Mouse (Mus musculus) forebrain, embryonic 15.5 days (tissue): ENCODE measurements around the gene A1bg. TPM values are rescaled to one million over a fixed set of nuclear protein-coding genes. Genes with fewer than 3 reads are reported as not detected.

Source experiments
- ATAC-seq: fragments of 200-750 bp; cut with Nextera tagmentation; replicated peaks from 2 replicates; pipeline ENCODE4 v1.8.0; 2017; ENCODE audit warnings: mild to moderate bottlenecking, moderate TSS enrichment, moderate library complexity
- H3K27ac ChIP-seq: fragments of 300-500 bp; sonication (generic); replicated peaks from 2 replicates; pipeline ENCODE4 v1.5.1; 2015; ENCODE audit warnings: mild to moderate bottlenecking, inconsistent platforms
- H3K27me3 ChIP-seq: fragments of 300-500 bp; sonication (generic); 2 replicates; pipeline ENCODE4 v1.6.1; 2015; ENCODE audit warnings: inconsistent platforms
- H3K36me3 ChIP-seq: fragments of 300-500 bp; sonication (generic); 2 replicates; pipeline ENCODE4 v1.6.1; 2015; ENCODE audit warnings: mild to moderate bottlenecking, inconsistent platforms
- H3K4me1 ChIP-seq: fragments of 300-500 bp; sonication (generic); 2 replicates; pipeline ENCODE4 v1.6.1; 2015; ENCODE audit warnings: inconsistent platforms
- H3K4me2 ChIP-seq: fragments of 300-500 bp; sonication (generic); replicated peaks from 2 replicates; pipeline ENCODE4 v1.6.1; 2015; ENCODE audit warnings: mild to moderate bottlenecking, inconsistent platforms
- H3K4me3 ChIP-seq: fragments of 300-500 bp; sonication (generic); 2 replicates; pipeline ENCODE4 v1.5.1; 2015; ENCODE audit warnings: mild to moderate bottlenecking, inconsistent platforms
- H3K9ac ChIP-seq: fragments of 300-500 bp; sonication (generic); replicated peaks from 2 replicates; pipeline ENCODE4 v1.6.1; 2015; ENCODE audit warnings: mild to moderate bottlenecking, inconsistent platforms
- H3K9me3 ChIP-seq: fragments of 300-500 bp; sonication (generic); 2 replicates; pipeline ENCODE4 v1.6.1; 2016; ENCODE audit warnings: inconsistent platforms
- WGBS: fragments of 180-500 bp; shearing (Covaris S2); methylation state at CpG from one replicate; pipeline ENCODE4 v1.1.7; 2015; ENCODE audit warnings: mixed read lengths; 5-methylcytosine and 5-hydroxymethylcytosine counted together
- polyA plus RNA-seq: library from polyadenylated mRNA; unstranded; fragments of >200 nt; fragmentation: Nextera tagmentation; extraction: Ambion mirVana; gene quantifications from 2 replicates; pipeline ENCODE4 v1.2.1, GENCODE M21; 2015

Gene A1bg
- not detected in 2 replicates for polyA plus RNA-seq

DNA sequence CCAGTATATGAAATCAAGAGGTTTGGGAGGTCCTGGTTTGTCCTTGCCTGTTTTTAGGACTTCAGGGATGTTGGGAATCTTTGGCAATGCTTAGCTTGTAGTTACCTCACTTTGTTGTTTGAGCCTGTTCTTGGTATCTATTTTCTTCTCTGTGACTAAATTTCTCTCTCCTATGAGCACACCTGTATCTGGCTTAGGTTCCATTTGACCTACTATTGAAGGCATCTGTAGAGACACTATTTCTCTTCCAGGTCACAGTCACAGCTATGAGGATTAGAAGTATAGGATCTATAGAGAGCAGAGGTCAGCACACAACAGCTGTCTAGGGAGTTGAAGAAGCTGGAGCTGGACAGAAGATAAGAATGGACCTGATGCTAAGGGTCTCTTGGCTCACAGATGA lies at the start of gene A1bg:
Gene A1bg, minus strand, starts transcription at position 101 of the 400 bp plus-strand sequence.
- no peak within 1 kb of the TSS for H3K4me2 ChIP-seq
- H3K4me3 ChIP-seq = no peak within 1 kb of the TSS
- no peaks in the 10 kb centered on the region for H3K36me3 ChIP-seq
- no peaks in the 10 kb centered on the region for H3K27me3 ChIP-seq
- no peak within 1 kb of the TSS for H3K27ac ChIP-seq
- H3K9me3 ChIP-seq = no peaks in the 10 kb centered on the region
- H3K4me1 ChIP-seq = no peaks in the 10 kb centered on the region
- ATAC-seq = no peak
- no peak within 1 kb of the TSS for H3K9ac ChIP-seq

DNA sequence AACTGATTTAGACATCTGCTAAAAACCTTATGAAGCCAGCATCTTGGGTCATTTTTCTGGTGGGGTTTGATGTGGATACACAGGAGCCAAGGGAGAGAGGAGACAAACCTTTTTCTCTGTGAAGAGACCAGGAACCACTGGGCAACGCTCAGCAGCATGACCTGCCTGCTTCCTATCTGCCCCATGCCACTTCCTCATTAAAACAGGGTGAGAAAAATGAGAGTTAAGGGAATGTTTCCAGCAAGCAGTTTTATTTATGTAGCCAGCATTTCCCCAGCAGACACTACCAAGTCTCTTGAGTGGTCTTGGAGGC lies 45.7 kb upstream of the A1bg start:
- Histone ChIP-seq H3K27ac (peak overlapping the region; percentile 51; the same call in 1 of the 2 replicates), H3K4me3 (no peak overlapping the region), H3K4me2 (no peak overlapping the region), H3K9ac (no peak overlapping the region), H3K27me3 (no peaks in the 10 kb centered on the region), H3K4me1 (peaks cover 11% of the 10 kb centered on the region), H3K9me3 (no peaks in the 10 kb centered on the region), H3K36me3 (no peaks in the 10 kb centered on the region)
- ATAC-seq = no peak; the same call in 1 of the 2 replicates
- WGBS = 0% methylated on average over 1 of the region's 1 CpGs

DNA sequence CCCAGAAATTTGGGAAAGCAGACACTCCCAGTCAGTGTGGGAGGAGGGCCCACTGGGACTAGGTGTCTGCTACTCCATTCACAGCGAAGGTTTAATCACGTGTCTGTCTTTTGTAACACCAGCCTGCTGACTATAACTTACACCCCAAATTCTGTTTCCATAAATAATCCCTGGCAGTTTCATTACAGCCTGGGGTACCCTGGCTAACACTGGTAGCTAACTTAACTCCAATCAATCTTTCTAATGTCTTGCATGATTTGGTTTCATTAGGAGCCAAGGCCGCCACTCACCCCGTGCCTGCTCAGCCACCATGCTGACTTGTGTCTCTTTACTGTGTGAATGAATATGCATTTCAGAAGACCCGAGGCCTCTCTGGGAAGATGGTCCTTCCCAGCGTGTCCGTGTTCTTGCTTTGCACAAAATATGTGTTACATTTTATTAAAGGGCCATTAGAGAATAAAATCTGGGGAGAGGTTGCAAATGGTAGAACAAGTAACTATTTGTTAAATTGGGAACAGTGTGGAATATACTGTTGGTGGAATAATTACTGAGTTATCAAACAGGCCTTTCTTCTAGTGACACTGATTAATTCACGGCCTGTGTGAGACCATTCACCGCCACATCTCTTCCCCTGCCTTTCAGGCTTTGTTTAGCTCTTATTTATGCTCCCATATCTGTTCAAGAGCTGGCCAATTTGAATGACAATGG lies 45.2 kb upstream of the A1bg start:
- Histone ChIP-seq H3K9ac (no peak overlapping the region), H3K4me1 (peaks cover 11% of the 10 kb centered on the region), H3K27me3 (no peaks in the 10 kb centered on the region), H3K4me3 (no peak overlapping the region), H3K9me3 (no peaks in the 10 kb centered on the region), H3K4me2 (no peak overlapping the region), H3K36me3 (no peaks in the 10 kb centered on the region), H3K27ac (peak overlapping the region; percentile 51)
- 14% methylated on average over 9 of the region's 9 CpGs for WGBS
- ATAC-seq = peak; percentile 94

DNA sequence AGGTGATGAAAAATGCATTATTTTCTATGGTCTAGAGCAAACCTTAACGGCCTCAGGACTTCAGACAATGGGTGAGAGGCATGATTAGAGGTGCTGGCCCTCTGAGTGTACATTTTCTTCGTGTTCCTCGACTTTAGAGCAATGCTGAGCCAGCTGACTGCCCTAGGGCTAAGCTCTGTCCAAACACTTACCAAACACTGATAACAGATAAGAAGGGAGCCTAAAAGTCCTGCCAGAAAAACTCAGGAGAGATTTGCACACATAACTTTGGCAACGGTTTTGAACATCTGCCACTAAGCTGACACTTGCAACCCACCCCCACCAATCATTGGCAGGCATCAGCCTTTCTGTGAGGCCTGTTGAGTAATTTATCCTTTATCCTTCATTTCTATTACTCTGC lies 2.9 kb upstream of the A1bg start:
- no peak for ATAC-seq
- Histone ChIP-seq H3K27me3 (no peaks in the 10 kb centered on the region), H3K36me3 (no peaks in the 10 kb centered on the region), H3K9me3 (no peaks in the 10 kb centered on the region), H3K4me2 (no peak overlapping the region), H3K9ac (no peak overlapping the region), H3K4me3 (no peak overlapping the region), H3K4me1 (no peaks in the 10 kb centered on the region), H3K27ac (no peak overlapping the region)
- 69% methylated on average over 4 of the region's 4 CpGs for WGBS

DNA sequence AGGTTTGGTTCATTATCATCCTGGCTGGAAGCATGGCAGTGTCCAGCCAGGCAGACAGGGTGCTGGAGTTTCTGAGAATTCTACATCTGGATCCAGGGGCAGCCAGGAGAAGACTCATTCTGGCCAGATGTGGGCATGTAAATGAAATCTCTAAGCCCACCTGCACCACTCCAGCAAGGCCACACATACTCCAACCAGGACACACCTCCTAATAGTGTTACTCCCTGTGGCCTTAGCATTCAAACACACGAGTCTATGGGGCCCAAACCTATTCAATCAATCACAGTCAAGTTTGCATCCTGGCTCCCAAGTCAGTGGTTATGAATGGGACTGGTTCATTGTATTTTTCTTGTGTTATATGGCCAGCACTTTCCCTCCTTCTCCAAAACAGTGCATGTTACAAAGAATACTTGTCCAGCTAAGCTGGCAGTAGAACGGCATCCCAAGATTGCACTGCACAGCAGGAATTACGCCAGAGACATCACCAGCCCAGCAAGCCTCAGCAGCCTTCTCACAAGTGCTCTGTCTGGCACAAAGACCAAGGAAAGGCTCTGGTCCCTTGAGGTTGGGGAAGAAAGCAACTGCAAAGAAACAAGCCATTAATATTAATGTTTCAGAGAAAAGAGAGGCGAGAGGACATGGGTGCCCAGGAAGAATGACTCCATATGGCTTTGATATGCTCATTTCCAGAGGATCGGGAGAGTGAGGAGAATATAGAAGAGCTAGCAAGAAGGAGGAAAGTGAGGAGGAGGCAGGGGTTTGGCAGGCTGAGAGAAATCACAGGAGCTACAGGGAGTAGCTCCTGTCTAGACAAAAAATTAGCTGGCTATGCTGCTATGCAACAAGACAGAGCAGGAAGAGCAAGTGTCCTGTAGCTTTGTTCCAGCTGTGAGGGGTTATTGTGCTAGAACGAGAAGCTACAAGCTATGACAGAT lies 18.8 kb downstream of the A1bg start:
- no peak for ATAC-seq
- 42% methylated on average over 6 of the region's 6 CpGs for WGBS
- Histone ChIP-seq H3K9me3 (no peaks in the 10 kb centered on the region), H3K4me1 (no peaks in the 10 kb centered on the region), H3K27ac (no peak overlapping the region), H3K36me3 (no peaks in the 10 kb centered on the region), H3K4me2 (no peak overlapping the region), H3K9ac (no peak overlapping the region), H3K4me3 (no peak overlapping the region), H3K27me3 (no peaks in the 10 kb centered on the region)

DNA sequence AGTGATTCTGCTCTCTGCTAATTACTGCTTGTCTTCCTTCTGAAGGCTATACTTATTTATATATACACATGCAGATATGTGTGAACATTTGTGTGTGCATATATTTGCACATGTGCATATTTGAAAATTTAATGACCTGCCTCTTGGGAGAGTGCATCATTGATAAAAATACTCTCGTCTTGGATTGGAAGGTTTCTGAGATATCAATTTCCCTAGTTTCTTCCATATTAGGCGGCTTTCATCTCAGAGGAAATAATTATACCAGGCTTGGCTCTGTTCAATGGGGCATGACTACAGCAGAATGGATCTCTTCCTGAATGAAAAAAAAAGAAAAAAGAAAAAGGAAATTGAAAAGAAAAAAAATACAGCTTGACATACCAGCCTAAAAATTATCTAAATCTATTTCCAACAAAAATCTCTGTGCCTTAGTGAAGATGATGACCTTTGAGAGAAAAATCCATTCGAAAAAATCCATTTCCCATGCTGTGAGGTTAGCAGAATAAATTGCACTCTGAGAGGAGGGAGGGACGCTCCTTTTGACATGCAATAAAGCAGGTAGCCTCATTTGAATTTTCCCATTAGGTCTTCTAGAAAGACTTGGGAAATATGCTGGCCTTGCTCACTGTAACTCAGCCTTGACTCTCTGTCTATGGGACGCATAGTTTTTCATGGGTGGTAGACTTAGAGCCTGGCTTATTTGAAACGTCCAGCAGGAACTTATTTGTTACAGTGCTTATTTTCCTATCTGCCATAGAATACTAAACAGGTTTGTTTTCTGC lies 24.4 kb downstream of the A1bg start:
- ATAC-seq = peak; percentile 57; the same call in 1 of the 2 replicates
- Histone ChIP-seq H3K9ac (no peak overlapping the region), H3K9me3 (no peaks in the 10 kb centered on the region), H3K4me2 (no peak overlapping the region), H3K4me3 (no peak overlapping the region), H3K27ac (no peak overlapping the region), H3K4me1 (peaks cover 6% of the 10 kb centered on the region; the same call in 1 of the 2 replicates), H3K36me3 (no peaks in the 10 kb centered on the region), H3K27me3 (no peaks in the 10 kb centered on the region)
- WGBS = 46% methylated on average over 6 of the region's 6 CpGs

DNA sequence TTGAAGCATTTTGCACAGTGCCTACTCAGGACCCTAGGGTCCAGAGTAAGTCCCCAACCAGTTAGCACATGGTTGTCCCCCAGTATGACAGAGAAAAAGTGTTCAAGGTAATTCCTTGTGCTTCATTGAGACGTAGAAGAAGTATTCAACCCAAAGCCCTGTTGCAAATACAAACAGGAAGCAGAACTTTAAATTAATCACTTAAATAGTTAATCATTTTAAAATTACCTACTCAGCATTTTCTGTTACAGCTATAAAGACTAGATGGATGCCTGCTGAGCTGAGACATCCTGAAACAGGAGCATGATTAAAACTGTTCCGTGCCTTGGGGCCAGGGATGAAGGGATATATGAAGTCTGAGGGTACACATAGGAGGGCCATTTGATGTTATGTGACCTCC lies 26.8 kb downstream of the A1bg start:
- no peak for ATAC-seq

DNA sequence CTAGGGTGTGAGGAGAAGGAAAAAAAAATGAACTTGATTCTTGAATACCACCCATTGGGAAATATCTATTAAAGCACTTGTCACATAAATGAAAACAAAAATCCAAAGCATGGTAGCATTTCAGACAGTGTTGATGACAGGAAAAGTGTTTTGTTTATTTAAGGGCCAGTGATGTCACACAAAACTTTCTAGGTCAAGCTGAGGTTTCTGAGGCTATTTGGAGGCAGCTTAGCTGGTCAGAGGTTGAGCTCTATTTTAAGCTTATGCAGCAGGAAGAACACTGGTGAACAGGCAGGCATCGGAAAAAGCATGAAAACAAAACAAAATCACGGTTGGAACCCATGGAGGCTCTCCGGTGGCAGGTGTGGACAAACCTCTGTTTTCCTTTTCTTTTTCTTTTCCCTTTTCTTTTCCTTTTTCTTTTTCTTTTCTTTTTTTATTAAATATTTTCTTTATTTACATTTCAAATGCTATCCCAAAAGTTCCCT lies 29.8 kb downstream of the A1bg start:
- no peaks in the 10 kb centered on the region for H3K4me1 ChIP-seq
- H3K4me3 ChIP-seq = no peak overlapping the region
- no peak overlapping the region for H3K4me2 ChIP-seq
- no peaks in the 10 kb centered on the region for H3K9me3 ChIP-seq
- no peak overlapping the region for H3K27ac ChIP-seq
- no peaks in the 10 kb centered on the region for H3K36me3 ChIP-seq
- H3K27me3 ChIP-seq = no peaks in the 10 kb centered on the region
- no peak for ATAC-seq
- WGBS = 73% methylated on average over 3 of the region's 3 CpGs
- no peak overlapping the region for H3K9ac ChIP-seq

More for the DNA sequence above, 26.8 kb downstream of the A1bg start:
- peaks cover 6% of the 10 kb centered on the region; the same call in 1 of the 2 replicates for H3K4me1 ChIP-seq
- H3K27ac ChIP-seq = no peak overlapping the region
- WGBS = 87% methylated on average over 2 of the region's 2 CpGs
- H3K36me3 ChIP-seq = no peaks in the 10 kb centered on the region
- H3K9ac ChIP-seq = no peak overlapping the region
- H3K9me3 ChIP-seq = no peaks in the 10 kb centered on the region
- no peak overlapping the region for H3K4me3 ChIP-seq
- no peaks in the 10 kb centered on the region for H3K27me3 ChIP-seq
- no peak overlapping the region for H3K4me2 ChIP-seq

DNA sequence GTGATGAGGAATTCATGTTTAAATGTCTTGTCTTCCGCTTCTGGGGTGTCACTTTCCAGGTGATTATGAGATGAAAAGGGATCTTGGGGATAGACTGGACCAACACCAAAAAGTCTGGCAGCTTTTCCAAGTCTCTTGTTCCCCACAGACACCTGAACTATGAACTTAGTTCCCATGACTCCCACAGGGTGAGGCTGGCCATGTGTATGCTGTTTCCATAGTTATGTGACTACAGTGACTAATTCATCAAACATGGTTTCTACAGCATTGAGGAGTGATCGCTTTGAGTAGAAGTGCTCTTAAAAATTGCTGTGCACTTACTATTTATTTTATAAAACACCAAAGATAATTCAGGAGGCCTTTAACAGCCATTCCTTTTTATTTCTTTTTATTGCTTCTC lies 34.1 kb downstream of the A1bg start:
- Histone ChIP-seq H3K9ac (no peak overlapping the region), H3K36me3 (no peaks in the 10 kb centered on the region), H3K27me3 (no peaks in the 10 kb centered on the region), H3K4me1 (no peaks in the 10 kb centered on the region), H3K9me3 (no peaks in the 10 kb centered on the region), H3K27ac (no peak overlapping the region), H3K4me3 (no peak overlapping the region), H3K4me2 (no peak overlapping the region)
- no peak for ATAC-seq
- WGBS = 91% methylated on average over 2 of the region's 2 CpGs

DNA sequence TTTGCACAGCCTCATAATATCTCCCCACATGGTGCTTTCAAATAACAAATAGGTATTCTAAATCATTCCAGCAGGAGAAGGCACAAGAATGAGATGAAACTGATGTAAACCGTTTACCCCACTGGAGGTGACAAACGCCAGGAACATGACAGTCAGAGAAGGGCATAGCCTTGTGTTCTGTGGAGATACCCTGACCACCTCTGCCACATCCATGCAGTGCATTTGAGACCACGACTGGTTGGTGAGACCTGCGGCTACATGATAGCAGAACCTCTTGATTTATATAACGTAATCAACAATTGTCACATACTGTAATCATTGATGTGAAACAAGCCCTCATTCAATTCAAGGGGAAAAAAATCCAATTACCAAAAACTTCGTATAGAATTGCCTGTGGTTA lies 47.1 kb downstream of the A1bg start:
- H3K4me2 ChIP-seq = no peak overlapping the region
- no peak overlapping the region for H3K27ac ChIP-seq
- H3K9me3 ChIP-seq = no peaks in the 10 kb centered on the region
- no peak overlapping the region for H3K9ac ChIP-seq
- ATAC-seq = no peak
- no peaks in the 10 kb centered on the region for H3K36me3 ChIP-seq
- H3K4me1 ChIP-seq = no peaks in the 10 kb centered on the region
- WGBS = 91% methylated on average over 6 of the region's 6 CpGs
- no peaks in the 10 kb centered on the region for H3K27me3 ChIP-seq
- no peak overlapping the region for H3K4me3 ChIP-seq

DNA sequence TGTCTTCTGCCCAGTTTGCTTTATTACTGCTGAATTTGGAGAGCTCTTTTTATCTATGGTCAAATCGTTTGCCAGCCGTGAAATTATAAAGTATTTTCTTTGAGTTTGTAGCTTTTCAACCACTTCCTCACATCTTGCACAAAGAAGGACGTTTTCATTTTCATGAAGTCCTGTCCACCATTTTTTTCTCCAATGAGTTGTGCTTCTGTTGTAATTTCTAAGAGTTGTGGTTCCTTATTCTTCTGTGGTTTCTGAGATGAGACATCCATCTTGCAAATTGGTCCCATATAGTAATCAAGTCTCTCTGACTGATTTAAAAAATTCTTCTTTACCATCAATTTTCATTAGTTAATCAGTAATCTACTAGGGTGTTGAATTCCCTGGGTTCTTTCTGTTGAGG lies 60.4 kb downstream of the A1bg start:
- no peak for ATAC-seq
- 88% methylated on average over 3 of the region's 3 CpGs for WGBS
- Histone ChIP-seq H3K4me3 (no peak overlapping the region), H3K4me2 (no peak overlapping the region), H3K27ac (no peak overlapping the region), H3K4me1 (no peaks in the 10 kb centered on the region), H3K9me3 (no peaks in the 10 kb centered on the region), H3K9ac (no peak overlapping the region), H3K36me3 (no peaks in the 10 kb centered on the region), H3K27me3 (no peaks in the 10 kb centered on the region)

DNA sequence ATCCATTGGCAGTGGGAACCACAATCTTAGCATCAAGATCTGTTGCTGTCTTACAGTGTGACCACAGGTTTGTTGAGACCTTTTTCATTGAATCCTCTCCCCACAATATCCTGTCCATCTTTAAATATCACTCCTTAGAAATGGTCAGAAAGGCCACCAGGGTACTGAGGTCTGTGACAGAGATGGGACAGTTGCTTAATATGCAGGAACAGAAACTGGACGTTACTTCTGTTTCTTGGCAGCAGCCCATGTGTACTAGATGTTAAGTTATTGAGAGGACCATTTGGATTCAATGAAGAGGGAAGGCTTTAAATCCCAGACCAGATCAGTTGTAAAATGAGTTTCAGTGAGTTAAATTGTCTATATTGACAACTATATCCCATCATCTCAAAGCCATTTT lies 67.7 kb downstream of the A1bg start:
- Histone ChIP-seq H3K27me3 (no peaks in the 10 kb centered on the region), H3K9me3 (no peaks in the 10 kb centered on the region), H3K4me1 (no peaks in the 10 kb centered on the region), H3K27ac (no peak overlapping the region), H3K4me2 (no peak overlapping the region), H3K36me3 (no peaks in the 10 kb centered on the region), H3K9ac (no peak overlapping the region), H3K4me3 (no peak overlapping the region)
- WGBS = 78% methylated on average over 1 of the region's 1 CpGs
- ATAC-seq = no peak
